Mouse (Mus musculus) heart, embryonic 12.5 days (tissue): ENCODE measurements around the gene Amer3. TPM values are rescaled to one million over a fixed set of nuclear protein-coding genes. Genes with fewer than 3 reads are reported as not detected.
A peak's percentile ranks its signal among the peaks of the same experiment; 100 is the strongest.
"Not testable (repeated sequence)": the region's sequence is repeated elsewhere in the genome, so short reads cannot be mapped to it uniquely, and the experiment has no call there.

Experiments
- ATAC-seq: fragments of 200-750 bp; cut with Nextera tagmentation; 2 replicates; pipeline ENCODE4 v1.8.0; 2017; ENCODE audit warnings: moderate TSS enrichment, moderate library complexity; ENCODE audit not compliant: insufficient number of reproducible peaks, low FRiP score
- H3K27ac ChIP-seq: fragments of 300-500 bp; sonication (generic); 2 replicates; pipeline ENCODE4 v1.5.1; 2016; ENCODE audit warnings: mild to moderate bottlenecking, moderate library complexity; ENCODE audit not compliant: poor library complexity, severe bottlenecking
- H3K27me3 ChIP-seq: fragments of 300-500 bp; sonication (generic); replicated peaks from 2 replicates; pipeline ENCODE4 v1.6.1; 2016; ENCODE audit warnings: mild to moderate bottlenecking, moderate library complexity
- H3K36me3 ChIP-seq: fragments of 300-500 bp; sonication (generic); 2 replicates; pipeline ENCODE4 v1.6.1; 2016; ENCODE audit warnings: mild to moderate bottlenecking, moderate library complexity
- H3K4me1 ChIP-seq: fragments of 300-500 bp; sonication (generic); replicated peaks from 2 replicates; pipeline ENCODE4 v1.6.1; 2016; ENCODE audit warnings: mild to moderate bottlenecking
- H3K4me2 ChIP-seq: fragments of 300-500 bp; sonication (generic); 2 replicates; pipeline ENCODE4 v1.6.1; 2016; ENCODE audit warnings: mild to moderate bottlenecking, moderate library complexity
- H3K4me3 ChIP-seq: fragments of 300-500 bp; sonication (generic); 2 replicates; pipeline ENCODE4 v1.5.1; 2016; ENCODE audit warnings: mild to moderate bottlenecking
- H3K9ac ChIP-seq: fragments of 300-500 bp; sonication (generic); 2 replicates; pipeline ENCODE4 v1.6.1; 2016; ENCODE audit warnings: mild to moderate bottlenecking, moderate library complexity
- H3K9me3 ChIP-seq: fragments of 300-500 bp; sonication (generic); replicated peaks from 2 replicates; pipeline ENCODE4 v1.6.1; 2016; ENCODE audit warnings: mild to moderate bottlenecking, moderate library complexity
- WGBS: fragments of 180-500 bp; shearing (Covaris S2); methylation state at CpG from one replicate; pipeline ENCODE4 v1.1.7; 2016; 5-methylcytosine and 5-hydroxymethylcytosine counted together
- polyA plus RNA-seq: library from polyadenylated mRNA; unstranded; fragments of >200 nt; fragmentation: Nextera tagmentation; extraction: Ambion mirVana; gene quantifications from 2 replicates; pipeline ENCODE4 v1.2.1, GENCODE M21; 2016

Amer3 gene
- polyA plus RNA-seq: 0.04 TPM in 1 of 2 replicates, not detected in the other

DNA sequence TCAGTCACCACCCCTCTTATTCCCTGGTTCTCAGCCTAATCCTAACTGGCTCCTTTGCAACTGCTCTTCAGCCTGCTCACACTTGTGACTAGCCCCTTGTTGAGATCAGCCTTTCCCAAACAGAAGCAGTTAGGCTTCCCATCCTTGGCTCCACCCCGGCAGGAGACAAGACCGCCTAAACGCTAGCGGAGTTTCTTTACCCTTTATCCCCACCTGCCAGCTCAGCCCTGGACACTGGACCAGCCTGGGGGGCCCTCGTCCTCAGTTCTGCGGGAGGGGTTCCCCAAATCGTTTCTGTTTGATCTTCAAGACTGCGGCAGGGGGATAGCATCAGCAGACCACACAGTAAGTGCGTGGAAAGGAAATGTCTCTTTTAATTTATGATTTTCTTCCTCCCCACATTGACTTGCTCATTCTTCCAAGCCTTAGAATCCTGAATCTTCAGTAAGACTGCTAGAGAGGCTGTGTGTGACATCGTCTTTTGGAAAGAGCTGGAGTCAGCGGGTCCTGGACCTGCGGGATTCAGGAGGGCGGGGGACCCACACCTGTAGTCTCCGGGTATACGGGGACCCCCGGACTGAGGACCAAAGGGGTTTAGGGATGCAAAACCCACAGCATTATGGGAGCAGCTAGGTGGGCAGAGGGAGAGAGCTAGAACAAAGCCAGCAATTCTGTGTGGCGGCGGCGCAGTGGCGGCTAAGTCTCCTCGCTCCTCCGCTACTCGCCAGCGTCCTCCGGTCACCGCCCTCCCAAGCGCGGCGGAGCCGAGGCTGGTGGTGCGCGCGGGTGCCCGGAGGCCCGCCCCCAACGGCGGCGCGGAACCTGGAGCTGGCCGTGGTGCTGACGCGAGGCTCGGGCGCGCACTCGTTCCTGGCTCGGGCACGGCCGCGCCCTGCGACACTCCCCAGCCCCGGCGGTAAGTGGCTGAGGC, at the start of gene Amer3:
Amer3 (plus strand) TSS at position 807 of the 931 bp plus-strand sequence.
- Histone ChIP-seq H3K27me3 (peaks cover 26% of the 10 kb centered on the region), H3K4me3 (peak within 1 kb of the TSS; percentile 46), H3K4me2 (peak within 1 kb of the TSS; percentile 82), H3K9ac (no peak within 1 kb of the TSS), H3K27ac (no peak within 1 kb of the TSS), H3K36me3 (no peaks in the 10 kb centered on the region), H3K9me3 (no peaks in the 10 kb centered on the region), H3K4me1 (peaks cover 5% of the 10 kb centered on the region)
- under 1% methylated on average over 53 of the region's 53 CpGs for WGBS
- peak; percentile 61 for ATAC-seq

DNA sequence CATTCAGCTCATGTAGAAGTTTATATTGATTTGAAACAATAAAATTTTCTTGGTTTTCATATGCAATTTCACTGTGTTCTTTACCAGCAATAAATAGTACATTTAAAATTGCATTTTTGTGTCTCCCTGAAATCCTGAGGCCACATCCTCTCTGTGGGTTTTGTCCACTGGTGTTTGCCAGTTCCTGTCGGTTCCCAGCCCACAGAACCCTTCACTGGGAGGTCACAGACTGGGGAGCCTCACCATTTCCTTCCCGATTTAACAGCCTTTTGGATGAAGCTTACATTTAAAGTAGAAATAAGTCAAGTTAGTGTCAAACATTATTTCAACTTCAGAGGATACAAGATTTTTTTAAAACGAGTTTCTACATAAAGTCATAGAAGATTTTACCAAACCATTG, 44.9 kb upstream of the Amer3 start:
- not testable (repeated sequence) for H3K4me3 ChIP-seq, ATAC-seq, H3K9ac ChIP-seq, H3K4me2 ChIP-seq, H3K36me3 ChIP-seq, H3K9me3 ChIP-seq, H3K27ac ChIP-seq
- Histone ChIP-seq H3K4me1 (peaks cover 16% of the 10 kb centered on the region; the same call in 1 of the 2 replicates), H3K27me3 (peaks cover 25% of the 10 kb centered on the region)
- 28% methylated on average over 3 of the region's 3 CpGs for WGBS

DNA sequence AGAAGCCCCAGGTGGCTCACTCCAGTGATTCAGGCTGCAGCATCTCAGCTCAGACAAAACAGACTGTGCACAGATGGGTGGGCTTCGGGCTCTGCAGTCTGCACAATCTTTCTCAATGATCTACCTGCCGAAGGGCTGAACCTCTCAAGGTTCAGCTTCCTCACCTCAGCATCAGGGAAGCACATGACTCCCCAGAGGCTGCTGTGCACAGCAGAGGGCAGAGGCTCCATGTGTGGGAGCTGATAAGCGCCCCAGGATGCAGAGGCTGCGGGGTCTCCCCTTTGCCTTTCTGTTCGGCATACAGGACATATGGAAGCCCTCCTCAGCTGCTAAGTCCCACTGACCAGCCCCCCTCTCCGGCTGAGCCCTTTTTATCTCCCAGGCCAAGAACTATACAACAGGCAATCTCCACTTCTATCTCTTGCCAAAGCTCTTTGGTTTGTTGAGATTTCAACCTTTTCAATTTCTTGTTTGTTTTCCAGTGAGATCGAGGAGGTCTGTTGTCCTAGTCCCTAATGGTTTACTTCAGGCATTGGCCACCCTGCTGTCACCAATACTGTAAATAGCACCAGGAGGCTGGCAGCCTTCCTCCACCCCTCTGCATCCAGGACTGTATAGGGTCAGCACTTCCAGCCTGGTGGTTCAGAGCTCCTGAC, 44.3 kb upstream of the Amer3 start, which contains the start of gene Cfc1:
Cfc1 (plus strand) TSS at position 606 of the 656 bp plus-strand sequence.
- Histone ChIP-seq H3K27me3 (peaks cover 25% of the 10 kb centered on the region), H3K9ac (peak within 1 kb of the TSS; percentile 20; the same call in 1 of the 2 replicates), H3K4me1 (peaks cover 16% of the 10 kb centered on the region; the same call in 1 of the 2 replicates), H3K4me3 (peak within 1 kb of the TSS; percentile 24), H3K4me2 (peak within 1 kb of the TSS; percentile 58)
- 15% methylated on average over 7 of the region's 7 CpGs for WGBS
- not testable (repeated sequence) for ATAC-seq, H3K27ac ChIP-seq, H3K36me3 ChIP-seq, H3K9me3 ChIP-seq

GRCm38 (mm10) chr1:34536291-34536766, 43.1 kb upstream of the Amer3 start:
- ATAC-seq: no peak
- H3K9ac ChIP-seq: peak overlapping the region; percentile 20; the same call in 1 of the 2 replicates
- WGBS: 2% methylated on average over 14 of the region's 14 CpGs
- peak overlapping the region; percentile 58 for H3K4me2 ChIP-seq
- H3K36me3 ChIP-seq: no peaks in the 10 kb centered on the region
- H3K4me3 ChIP-seq: peak overlapping the region; percentile 24
- H3K9me3 ChIP-seq: 0 out of 2 replicates have a peak, but pooled peaks cover 3% of the 10 kb centered on the region
- H3K27ac ChIP-seq: no peak overlapping the region
- H3K27me3 ChIP-seq: peaks cover 25% of the 10 kb centered on the region
- peaks cover 12% of the 10 kb centered on the region; the same call in 1 of the 2 replicates for H3K4me1 ChIP-seq

- Histone ChIP-seq H3K4me3 (peak overlapping the region; percentile 24), H3K4me2 (peak overlapping the region; percentile 58), H3K27me3 (peaks cover 25% of the 10 kb centered on the region), H3K4me1 (peaks cover 12% of the 10 kb centered on the region; the same call in 1 of the 2 replicates), H3K36me3 (no peaks in the 10 kb centered on the region), H3K27ac (no peak overlapping the region), H3K9ac (peak overlapping the region; percentile 20; the same call in 1 of the 2 replicates), H3K9me3 (0 out of 2 replicates have a peak, but pooled peaks cover 3% of the 10 kb centered on the region)
- WGBS: 10% methylated on average over 16 of the region's 16 CpGs
- 0 out of 2 replicates have a peak, but pooled peaks have one; percentile 25 for ATAC-seq
Measured at GRCm38 (mm10) chr1:34536767-34537485, 42.5 kb upstream of the Amer3 start.

DNA sequence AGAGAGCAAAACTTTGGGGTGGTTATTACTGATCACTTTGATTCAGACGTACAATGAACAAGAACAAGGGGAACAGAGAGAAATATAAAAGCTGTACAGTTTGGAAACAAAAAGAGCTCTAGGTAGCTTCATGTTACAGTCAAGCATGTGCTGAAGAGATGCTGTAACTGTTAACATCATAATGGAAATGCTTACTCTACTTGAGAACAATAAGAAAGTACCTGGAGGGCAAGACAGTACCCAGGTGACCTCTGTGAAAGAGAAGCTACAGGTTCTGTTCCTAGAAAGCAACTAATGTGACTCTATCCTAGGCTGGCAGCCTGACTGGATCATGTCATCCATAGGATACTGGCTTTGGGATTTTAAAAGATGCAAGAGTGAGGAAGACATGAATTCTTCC, 32.4 kb upstream of the Amer3 start:
- ATAC-seq: no peak
- H3K36me3 ChIP-seq: no peaks in the 10 kb centered on the region
- H3K4me2 ChIP-seq: no peak overlapping the region
- no peak overlapping the region for H3K27ac ChIP-seq
- H3K9me3 ChIP-seq: no peaks in the 10 kb centered on the region
- 84% methylated on average over 1 of the region's 1 CpGs for WGBS
- no peak overlapping the region for H3K4me3 ChIP-seq
- H3K27me3 ChIP-seq: no peaks in the 10 kb centered on the region
- no peak overlapping the region for H3K9ac ChIP-seq
- H3K4me1 ChIP-seq: no peaks in the 10 kb centered on the region

DNA sequence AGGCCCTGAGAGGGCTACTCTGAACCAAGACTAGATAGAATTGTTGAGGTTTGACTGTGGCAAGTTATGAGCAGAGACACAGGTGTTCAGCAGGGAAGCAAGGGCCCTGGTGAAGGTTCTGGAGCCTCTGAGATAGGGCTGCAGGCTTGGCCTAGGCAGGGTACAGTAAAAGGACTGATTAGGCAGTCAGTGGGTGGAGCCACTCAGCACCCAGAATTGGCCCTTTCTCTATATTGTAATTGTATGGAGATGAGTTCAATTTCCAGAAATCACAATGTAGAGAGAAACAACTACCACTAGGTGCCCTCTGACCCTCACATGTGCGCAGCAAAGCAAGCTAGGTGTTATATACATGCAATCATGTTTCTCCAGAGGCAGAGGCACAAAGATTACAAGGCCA, 25.8 kb upstream of the Amer3 start:
- no peaks in the 10 kb centered on the region for H3K36me3 ChIP-seq
- WGBS: 82% methylated on average over 1 of the region's 1 CpGs

DNA sequence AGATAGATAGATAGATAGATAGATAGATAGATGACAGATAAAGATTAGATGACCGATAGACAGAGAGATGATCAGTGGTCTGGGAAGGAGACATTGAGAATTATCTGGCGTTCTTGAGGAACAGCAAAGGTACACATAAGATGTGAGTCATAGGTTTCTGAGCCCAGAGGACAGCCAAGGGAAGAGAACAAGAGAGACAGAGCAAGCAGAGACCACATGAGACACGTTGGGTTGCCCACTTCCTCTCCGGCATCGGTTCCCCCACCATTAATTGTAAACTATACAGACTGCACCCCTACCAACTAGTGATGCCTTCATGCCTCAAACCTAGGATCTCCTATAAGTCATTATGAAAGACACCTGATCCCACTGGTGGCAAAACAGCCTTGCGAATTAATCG, 25.2 kb upstream of the Amer3 start:
- no peak for ATAC-seq

More for the DNA sequence above, 25.8 kb upstream of the Amer3 start:
- ATAC-seq: no peak
- Histone ChIP-seq H3K9me3 (no peaks in the 10 kb centered on the region), H3K9ac (no peak overlapping the region), H3K27ac (no peak overlapping the region), H3K4me3 (no peak overlapping the region), H3K4me2 (no peak overlapping the region), H3K27me3 (0 out of 2 replicates have a peak, but pooled peaks cover under 1% of the 10 kb centered on the region), H3K4me1 (no peaks in the 10 kb centered on the region)

DNA sequence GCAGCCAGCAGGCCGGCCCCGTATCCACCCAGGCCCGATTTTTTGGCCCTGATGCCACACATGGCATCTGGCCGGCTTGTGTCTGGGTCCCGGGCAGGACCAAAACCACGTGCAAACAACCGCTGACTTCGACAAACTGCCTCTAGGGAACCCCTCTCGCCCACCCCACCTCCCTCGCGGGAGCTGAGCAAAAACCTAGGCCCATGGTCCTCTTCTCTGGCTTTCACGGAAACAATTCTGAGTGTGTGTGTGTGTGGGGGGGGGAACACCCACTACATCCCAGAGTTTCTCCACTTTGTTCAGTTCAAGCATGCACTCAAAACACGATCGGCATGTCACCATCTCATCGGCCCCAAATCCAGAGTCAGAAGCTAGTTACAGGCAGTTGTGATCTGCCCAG, 18.6 kb upstream of the Amer3 start, which contains the start of gene Prss40:
Prss40 (minus strand) TSS at position 101 of the 400 bp plus-strand sequence.
- H3K4me1 ChIP-seq: no peaks in the 10 kb centered on the region
- H3K27ac ChIP-seq: no peak within 1 kb of the TSS
- no peak for ATAC-seq
- H3K4me2 ChIP-seq: no peak within 1 kb of the TSS
- H3K27me3 ChIP-seq: 0 out of 2 replicates have a peak, but pooled peaks cover 2% of the 10 kb centered on the region
- no peak within 1 kb of the TSS for H3K4me3 ChIP-seq
- no peaks in the 10 kb centered on the region for H3K9me3 ChIP-seq
- H3K36me3 ChIP-seq: no peaks in the 10 kb centered on the region
- H3K9ac ChIP-seq: no peak within 1 kb of the TSS
- WGBS: 79% methylated on average over 15 of the region's 15 CpGs

More for the DNA sequence above, 25.2 kb upstream of the Amer3 start:
- H3K4me3 ChIP-seq: no peak overlapping the region
- H3K27ac ChIP-seq: no peak overlapping the region
- no peak overlapping the region for H3K9ac ChIP-seq
- no peaks in the 10 kb centered on the region for H3K36me3 ChIP-seq
- H3K4me2 ChIP-seq: no peak overlapping the region
- 0 out of 2 replicates have a peak, but pooled peaks cover 2% of the 10 kb centered on the region for H3K27me3 ChIP-seq
- no peaks in the 10 kb centered on the region for H3K4me1 ChIP-seq
- WGBS: 82% methylated on average over 7 of the region's 7 CpGs
- no peaks in the 10 kb centered on the region for H3K9me3 ChIP-seq

DNA sequence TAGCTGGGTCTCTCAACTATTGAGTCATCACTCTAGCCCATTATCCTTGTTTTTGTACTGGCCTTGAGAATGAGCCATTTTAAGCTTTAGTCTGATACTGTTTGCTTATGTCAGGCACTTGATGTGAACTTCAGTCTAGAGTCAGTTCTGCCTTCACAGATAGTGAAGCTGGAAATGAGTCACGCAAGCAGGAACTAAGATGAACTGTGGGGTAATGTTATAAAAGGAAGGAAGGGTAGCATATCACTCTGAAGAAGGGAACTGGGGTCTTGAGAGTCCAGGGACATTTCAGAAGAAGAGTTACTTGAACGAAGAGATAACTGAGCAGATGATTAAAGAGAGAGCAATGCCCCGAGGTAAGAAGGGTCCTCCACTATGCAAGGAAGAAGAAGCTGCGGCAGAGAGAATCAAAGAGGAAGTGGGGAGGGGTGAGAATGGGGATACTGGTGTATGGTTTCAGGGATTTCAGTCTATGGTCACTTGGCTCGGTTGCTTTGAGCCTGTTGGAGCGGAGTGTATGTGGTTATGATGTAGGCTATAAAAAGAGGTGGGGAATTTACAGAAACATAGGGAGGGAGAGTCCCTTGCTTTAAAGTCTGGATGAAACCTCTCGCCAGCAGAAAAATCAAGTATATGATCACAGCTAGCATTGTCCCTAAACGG, 14.9 kb upstream of the Amer3 start:
- WGBS: 66% methylated on average over 8 of the region's 8 CpGs
- H3K4me3 ChIP-seq: no peak overlapping the region
- H3K4me2 ChIP-seq: no peak overlapping the region
- H3K9me3 ChIP-seq: no peaks in the 10 kb centered on the region
- no peaks in the 10 kb centered on the region for H3K27me3 ChIP-seq
- H3K4me1 ChIP-seq: no peaks in the 10 kb centered on the region
- H3K27ac ChIP-seq: no peak overlapping the region
- H3K36me3 ChIP-seq: no peaks in the 10 kb centered on the region
- ATAC-seq: no peak
- H3K9ac ChIP-seq: no peak overlapping the region
